Mouse (Mus musculus) midbrain, embryonic 16.5 days (tissue): ENCODE results near the gene Pla2g2c. TPM values are rescaled to one million over a fixed set of nuclear protein-coding genes. Genes with fewer than 3 reads are reported as not detected.

Experiments used
- ATAC-seq: fragments of 200-750 bp; cut with Nextera tagmentation; 2 replicates; pipeline ENCODE4 v1.8.0; 2017; ENCODE audit warnings: moderate TSS enrichment
- H3K27ac ChIP-seq: fragments of 300-500 bp; sonication (generic); 2 replicates; pipeline ENCODE4 v1.5.1; 2014; ENCODE audit warnings: mild to moderate bottlenecking, low read length, mixed read lengths
- H3K27me3 ChIP-seq: fragments of 300-500 bp; sonication (generic); 2 replicates; pipeline ENCODE4 v1.6.1; 2014; ENCODE audit warnings: low read depth, low read length, mixed read lengths; ENCODE audit not compliant: control insufficient read depth, insufficient read depth
- H3K36me3 ChIP-seq: fragments of 300-500 bp; sonication (generic); 2 replicates; pipeline ENCODE4 v1.6.1; 2014; ENCODE audit warnings: mild to moderate bottlenecking, low read length, moderate library complexity, mixed read lengths; ENCODE audit not compliant: control insufficient read depth, insufficient read depth
- H3K4me1 ChIP-seq: fragments of 300-500 bp; sonication (generic); 2 replicates; pipeline ENCODE4 v1.6.1; 2014; ENCODE audit warnings: mild to moderate bottlenecking, low read length, mixed read lengths; ENCODE audit not compliant: control insufficient read depth, insufficient read depth
- H3K4me2 ChIP-seq: fragments of 300-500 bp; sonication (generic); 2 replicates; pipeline ENCODE4 v1.6.1; 2014; ENCODE audit warnings: mild to moderate bottlenecking, low read length, mixed read lengths
- H3K4me3 ChIP-seq: fragments of 300-500 bp; sonication (generic); 2 replicates; pipeline ENCODE4 v1.5.1; 2014; ENCODE audit warnings: low read depth, mild to moderate bottlenecking, low read length, moderate library complexity, mixed read lengths
- H3K9ac ChIP-seq: fragments of 300-500 bp; sonication (generic); 2 replicates; pipeline ENCODE4 v1.6.1; 2014; ENCODE audit warnings: low read depth, low read length, mixed read lengths
- H3K9me3 ChIP-seq: fragments of 300-500 bp; sonication (generic); replicated peaks from 2 replicates; pipeline ENCODE4 v1.6.1; 2014; ENCODE audit warnings: mild to moderate bottlenecking, low read length, mixed read lengths; ENCODE audit not compliant: control insufficient read depth, poor library complexity, severe bottlenecking
- WGBS: fragments of 180-500 bp; shearing (Covaris S2); extraction: QIAGEN DNeasy Blood & Tissue Kit; methylation state at CpG from one replicate; pipeline ENCODE4 v1.1.7; 2014; 5-methylcytosine and 5-hydroxymethylcytosine counted together
- polyA plus RNA-seq: library from polyadenylated mRNA; unstranded; fragments of >200 nt; fragmentation: Nextera tagmentation; extraction: Ambion mirVana; gene quantifications from 2 replicates; pipeline ENCODE4 v1.2.1, GENCODE M21; 2015

Gene Pla2g2c
- polyA plus RNA-seq, 1 experiment from 2014 or later: 0.25 TPM

GRCm38 (mm10) chr4:138702528-138702927 lies 22.1 kb upstream of the Pla2g2c start:
- 72% methylated on average over 8 of the region's 8 CpGs for WGBS

DNA sequence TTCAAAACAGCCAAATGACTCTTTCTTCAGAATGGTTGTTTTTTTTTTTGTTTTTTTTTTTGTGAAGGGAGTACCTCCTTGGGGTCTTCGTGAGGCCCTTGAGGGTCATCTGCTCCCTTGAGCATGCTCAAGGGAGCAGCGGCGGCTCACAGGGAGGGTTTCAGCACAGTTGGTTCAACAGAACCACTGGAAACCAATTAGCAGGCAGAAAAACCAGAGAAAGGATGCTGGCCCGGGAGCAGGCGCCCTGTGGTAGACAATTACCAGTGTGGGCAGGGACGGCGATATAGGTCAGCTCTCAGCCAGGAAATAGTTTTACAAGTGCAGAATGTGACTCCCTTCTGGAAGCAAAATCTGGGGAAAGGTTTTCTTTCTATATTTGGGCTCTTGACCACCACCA lies 21.0 kb upstream of the Pla2g2c start:
- Histone ChIP-seq H3K4me3 (no peak overlapping the region), H3K36me3 (no peaks in the 10 kb centered on the region), H3K9ac (no peak overlapping the region), H3K27me3 (no peaks in the 10 kb centered on the region), H3K4me1 (no peaks in the 10 kb centered on the region; the same call in 1 of the 2 replicates), H3K4me2 (no peak overlapping the region), H3K27ac (no peak overlapping the region), H3K9me3 (no peaks in the 10 kb centered on the region)
- WGBS: 57% methylated on average over 7 of the region's 7 CpGs
- no peak for ATAC-seq

More at GRCm38 (mm10) chr4:138702528-138702927, 22.1 kb upstream of the Pla2g2c start:
- Histone ChIP-seq H3K36me3 (no peaks in the 10 kb centered on the region), H3K4me2 (no peak overlapping the region), H3K27ac (no peak overlapping the region), H3K27me3 (no peaks in the 10 kb centered on the region), H3K4me3 (no peak overlapping the region), H3K4me1 (no peaks in the 10 kb centered on the region; the same call in 1 of the 2 replicates), H3K9ac (no peak overlapping the region), H3K9me3 (no peaks in the 10 kb centered on the region)
- no peak for ATAC-seq

DNA sequence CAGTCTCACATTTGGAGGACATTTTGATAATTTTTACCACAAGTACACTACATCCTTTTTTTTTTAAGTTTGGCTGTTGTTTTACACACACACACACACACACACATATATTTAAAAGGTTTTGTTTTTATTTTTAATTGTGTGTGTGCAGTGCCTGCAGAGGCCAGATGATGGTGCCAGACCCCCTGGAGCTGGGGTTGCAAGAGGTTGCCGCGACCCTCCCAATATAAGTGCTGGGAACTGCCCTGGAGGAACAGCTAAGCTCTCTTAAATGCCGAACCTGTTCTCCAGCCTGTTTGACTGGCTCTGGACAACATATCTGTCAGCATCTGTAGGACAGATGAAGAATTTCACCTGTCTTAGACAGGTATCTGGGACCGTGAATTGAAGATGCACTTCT lies 20.4 kb upstream of the Pla2g2c start:
- no peaks in the 10 kb centered on the region for H3K27me3 ChIP-seq
- H3K9ac ChIP-seq: no peak overlapping the region
- H3K4me3 ChIP-seq: no peak overlapping the region
- H3K4me1 ChIP-seq: no peaks in the 10 kb centered on the region; the same call in 1 of the 2 replicates
- no peaks in the 10 kb centered on the region for H3K9me3 ChIP-seq
- 89% methylated on average over 4 of the region's 4 CpGs for WGBS
- no peak for ATAC-seq
- no peaks in the 10 kb centered on the region for H3K36me3 ChIP-seq
- no peak overlapping the region for H3K4me2 ChIP-seq
- no peak overlapping the region for H3K27ac ChIP-seq

DNA sequence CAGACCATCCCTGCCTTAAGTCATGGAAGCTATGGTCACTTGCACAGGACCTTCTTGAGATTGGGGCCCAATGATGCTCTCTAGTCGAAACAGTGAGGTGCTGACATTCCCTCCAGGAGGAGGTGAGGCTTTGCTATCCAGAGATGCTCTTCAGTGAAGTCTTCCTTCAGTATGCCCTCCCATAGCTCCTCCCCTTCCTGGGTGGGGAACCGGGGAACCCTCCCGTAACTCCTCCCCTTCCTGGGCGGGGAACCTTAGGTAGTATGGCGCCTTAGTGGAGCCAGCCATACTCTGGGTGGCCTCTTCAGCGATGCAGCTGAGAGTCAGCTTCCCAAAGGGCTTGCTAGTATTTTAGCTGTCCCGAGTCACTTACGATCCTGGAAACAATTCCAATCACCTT lies 18.0 kb upstream of the Pla2g2c start:
- no peak overlapping the region for H3K27ac ChIP-seq
- H3K4me2 ChIP-seq: no peak overlapping the region
- H3K27me3 ChIP-seq: no peaks in the 10 kb centered on the region
- no peaks in the 10 kb centered on the region for H3K36me3 ChIP-seq
- H3K9me3 ChIP-seq: no peaks in the 10 kb centered on the region
- H3K9ac ChIP-seq: no peak overlapping the region
- no peak overlapping the region for H3K4me3 ChIP-seq
- WGBS: 94% methylated on average over 6 of the region's 8 CpGs
- H3K4me1 ChIP-seq: no peaks in the 10 kb centered on the region; the same call in 1 of the 2 replicates
- no peak for ATAC-seq

GRCm38 (mm10) chr4:138708636-138709035 lies 16.0 kb upstream of the Pla2g2c start:
- no peak overlapping the region for H3K4me3 ChIP-seq
- no peak overlapping the region for H3K27ac ChIP-seq
- H3K9me3 ChIP-seq: no peaks in the 10 kb centered on the region
- no peak for ATAC-seq
- no peak overlapping the region for H3K4me2 ChIP-seq
- H3K27me3 ChIP-seq: no peaks in the 10 kb centered on the region
- no peaks in the 10 kb centered on the region for H3K36me3 ChIP-seq
- H3K4me1 ChIP-seq: no peaks in the 10 kb centered on the region; the same call in 1 of the 2 replicates
- H3K9ac ChIP-seq: no peak overlapping the region
- WGBS: 11% methylated on average over 7 of the region's 7 CpGs

DNA sequence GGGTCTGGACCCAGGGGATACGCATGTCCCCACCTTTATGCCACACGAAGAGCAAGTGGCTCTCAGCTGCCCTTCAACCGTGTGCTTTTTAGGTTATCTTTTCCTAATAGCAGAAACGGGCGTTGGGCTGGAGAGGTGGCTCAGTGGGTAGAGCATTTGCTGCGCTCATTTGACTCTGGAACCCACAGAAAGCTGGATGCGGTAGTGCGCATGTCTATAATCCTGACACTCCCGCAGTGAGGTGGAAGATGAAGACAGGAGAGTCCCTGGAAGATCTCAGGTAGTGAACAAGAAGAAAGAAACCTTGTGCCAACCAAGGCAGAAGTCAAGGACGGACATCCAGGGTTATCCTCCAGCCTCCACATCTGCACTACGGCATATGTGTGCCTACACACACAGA lies 15.3 kb upstream of the Pla2g2c start:
- H3K9me3 ChIP-seq: no peaks in the 10 kb centered on the region
- WGBS: 87% methylated on average over 11 of the region's 11 CpGs

GRCm38 (mm10) chr4:138709944-138710343 lies 14.6 kb upstream of the Pla2g2c start:
- Histone ChIP-seq H3K27ac (peak overlapping the region; percentile 41; the same call in 1 of the 2 replicates), H3K9me3 (no peaks in the 10 kb centered on the region), H3K4me2 (no peak overlapping the region), H3K27me3 (no peaks in the 10 kb centered on the region), H3K4me3 (no peak overlapping the region), H3K9ac (no peak overlapping the region), H3K36me3 (no peaks in the 10 kb centered on the region), H3K4me1 (no peaks in the 10 kb centered on the region; the same call in 1 of the 2 replicates)
- ATAC-seq: no peak
- WGBS: 68% methylated on average over 7 of the region's 7 CpGs

More for the DNA sequence above, 15.3 kb upstream of the Pla2g2c start:
- Histone ChIP-seq H3K4me2 (no peak overlapping the region), H3K4me1 (no peaks in the 10 kb centered on the region; the same call in 1 of the 2 replicates), H3K4me3 (no peak overlapping the region), H3K27ac (no peak overlapping the region), H3K27me3 (no peaks in the 10 kb centered on the region), H3K9ac (no peak overlapping the region), H3K36me3 (no peaks in the 10 kb centered on the region)
- ATAC-seq: no peak

- Histone ChIP-seq H3K27me3 (no peaks in the 10 kb centered on the region), H3K9ac (no peak overlapping the region), H3K36me3 (no peaks in the 10 kb centered on the region), H3K4me2 (no peak overlapping the region), H3K27ac (peak overlapping the region; percentile 22; the same call in 1 of the 2 replicates), H3K9me3 (no peaks in the 10 kb centered on the region), H3K4me3 (no peak overlapping the region), H3K4me1 (no peaks in the 10 kb centered on the region; the same call in 1 of the 2 replicates)
- 64% methylated on average over 11 of the region's 11 CpGs for WGBS
- peak; percentile 42; the same call in 1 of the 2 replicates for ATAC-seq
Measured at GRCm38 (mm10) chr4:138710633-138711032, 14.0 kb upstream of the Pla2g2c start.

- Histone ChIP-seq H3K4me3 (no peak overlapping the region), H3K9ac (no peak overlapping the region), H3K27ac (peak overlapping the region; percentile 22; the same call in 1 of the 2 replicates), H3K9me3 (no peaks in the 10 kb centered on the region), H3K36me3 (no peaks in the 10 kb centered on the region), H3K27me3 (no peaks in the 10 kb centered on the region), H3K4me2 (no peak overlapping the region), H3K4me1 (no peaks in the 10 kb centered on the region; the same call in 1 of the 2 replicates)
- 69% methylated on average over 17 of the region's 17 CpGs for WGBS
- no peak for ATAC-seq
Measured at GRCm38 (mm10) chr4:138711051-138711820, 13.4 kb upstream of the Pla2g2c start.
